Mouse (Mus musculus): ENCODE measurements around the gene Mpp4.

Mpp4 gene

GRCm38 (mm10) chr1:59163030-59163461, at the start of gene Mpp4:
Gene Mpp4, minus strand, starts transcription at chr1:59163389.
- DNase-seq = no peak

DNA sequence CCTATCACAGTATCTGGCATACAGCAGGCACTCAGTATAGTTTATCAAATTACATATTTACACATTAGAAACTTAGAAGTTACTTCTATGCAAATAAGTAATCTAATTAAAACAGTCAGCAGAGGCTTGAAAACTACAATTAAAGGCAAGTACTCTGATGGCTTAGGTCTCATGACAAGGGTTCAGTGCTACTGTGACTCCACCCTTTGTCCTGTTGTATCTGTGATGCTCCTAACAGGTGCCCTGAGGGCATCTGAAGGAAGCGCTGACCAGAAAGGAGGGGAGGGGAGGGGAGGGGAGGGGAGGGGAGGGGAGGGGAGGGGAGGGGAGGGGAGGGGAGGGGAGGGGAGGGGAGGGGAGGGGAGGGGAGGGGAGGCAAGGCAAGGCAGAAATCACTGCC, 49.8 kb upstream of the Mpp4 start:
- no peak for DNase-seq

GRCm38 (mm10) chr1:59212076-59212779, 49.0 kb upstream of the Mpp4 start:
- peak; percentile 22 for DNase-seq

GRCm38 (mm10) chr1:59211651-59212050, 48.5 kb upstream of the Mpp4 start:
- DNase-seq = peak; percentile 25

- DNase-seq = no peak
These were observed 45.1 kb upstream of the Mpp4 start for GRCm38 (mm10) chr1:59208331-59208730.

DNA sequence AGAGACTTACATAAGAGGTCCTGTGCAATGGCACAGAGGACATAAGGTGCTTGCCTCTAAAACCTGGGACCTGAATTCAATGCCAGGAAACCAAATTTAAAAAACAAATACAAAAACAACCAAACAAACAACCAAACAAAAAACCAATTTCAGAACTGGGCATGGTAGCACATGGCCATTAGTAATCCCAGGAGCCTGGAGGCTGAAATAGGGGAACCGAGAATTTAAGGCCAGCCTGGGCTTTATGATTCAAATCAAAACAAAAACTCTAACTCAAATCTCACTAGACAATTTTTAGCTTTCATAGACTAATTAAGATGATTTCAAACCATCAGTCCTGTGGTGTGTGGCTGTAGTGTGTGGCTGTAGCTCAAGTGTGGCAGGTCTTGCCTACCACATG, 41.3 kb upstream of the Mpp4 start:
- no peak for DNase-seq

- DNase-seq = no peak
These were observed 39.2 kb upstream of the Mpp4 start for GRCm38 (mm10) chr1:59202367-59202766.

DNA sequence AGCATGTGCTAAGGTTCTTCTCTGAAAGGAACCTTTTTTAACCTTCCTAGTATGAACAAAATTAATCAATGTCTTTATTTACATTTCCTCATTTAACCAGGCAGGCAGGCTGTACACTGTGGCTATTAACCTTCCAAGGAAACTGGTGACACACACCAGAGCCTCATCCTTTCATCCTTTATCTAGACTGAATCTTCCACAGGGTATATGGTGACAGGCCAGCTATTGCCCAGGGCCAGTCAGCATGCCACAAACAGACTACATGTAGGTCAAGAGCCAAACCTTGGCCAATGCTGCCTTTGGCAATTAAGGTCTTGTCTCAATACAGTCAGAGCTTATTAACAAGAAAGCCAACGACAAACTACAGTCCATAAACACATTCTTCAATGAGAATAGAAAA, 38.4 kb upstream of the Mpp4 start:
- DNase-seq = no peak

DNA sequence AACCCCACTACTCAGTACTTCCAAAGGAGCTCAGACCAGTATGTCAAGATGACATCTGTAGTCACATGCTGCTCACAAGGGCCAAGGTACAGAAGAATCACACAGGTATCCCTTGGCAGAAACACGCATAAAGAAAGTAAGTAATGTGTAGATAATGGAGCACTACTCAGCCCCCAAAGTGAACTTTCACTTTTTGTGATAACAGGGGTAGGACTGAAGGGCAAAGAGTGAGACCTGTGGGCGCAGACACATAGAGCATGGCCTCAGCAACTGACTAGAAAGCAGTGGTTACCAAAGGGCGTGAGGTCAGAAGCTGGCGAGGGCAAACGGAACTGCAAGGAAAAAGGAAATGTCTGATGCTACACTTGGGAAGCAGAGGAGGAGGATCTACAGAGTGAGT, 37.8 kb upstream of the Mpp4 start:
- no peak for DNase-seq

- no peak for DNase-seq
These were observed 31.8 kb upstream of the Mpp4 start for GRCm38 (mm10) chr1:59194979-59195378.

GRCm38 (mm10) chr1:59187786-59188185, 24.6 kb upstream of the Mpp4 start:
- no peak for DNase-seq

DNA sequence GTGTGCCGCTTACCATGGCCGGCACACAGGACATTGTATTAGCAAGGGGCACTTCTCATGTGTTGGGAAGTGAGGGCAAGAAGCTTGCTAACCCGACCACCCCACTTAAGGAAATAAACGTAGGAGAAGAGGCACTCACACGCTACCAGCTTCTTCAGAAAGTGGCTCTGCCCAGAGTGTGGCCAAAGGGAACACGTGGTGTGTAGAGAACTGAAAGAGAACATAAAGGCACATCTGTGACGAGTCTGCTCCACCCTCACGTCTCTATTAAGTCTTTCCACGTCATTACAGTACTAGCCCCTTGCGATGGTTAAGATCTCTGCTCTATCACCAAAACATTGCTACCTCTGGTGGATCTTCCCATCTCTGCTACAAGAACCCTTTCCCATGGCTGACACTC, 23.1 kb upstream of the Mpp4 start:
- DNase-seq = no peak

DNA sequence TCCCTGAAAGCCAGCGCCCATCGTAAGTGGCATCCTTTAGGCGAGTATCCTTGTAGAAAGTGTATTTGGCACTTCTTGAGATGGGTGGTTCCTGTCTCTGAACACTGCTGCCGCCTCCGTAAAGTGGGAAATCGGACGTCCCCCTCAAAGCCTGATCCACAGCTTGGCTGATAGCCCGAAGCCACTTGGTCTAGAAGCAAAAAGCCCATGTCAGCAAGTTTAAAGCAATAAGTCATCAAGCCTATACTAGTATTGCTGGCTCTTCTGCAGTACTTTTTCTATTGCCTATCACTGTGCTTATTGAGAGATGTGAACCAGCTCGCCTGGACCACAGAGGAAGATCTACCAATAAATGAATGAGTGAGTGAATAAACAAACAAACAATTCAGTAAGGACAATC, 22.2 kb upstream of the Mpp4 start:
- no peak for DNase-seq

DNA sequence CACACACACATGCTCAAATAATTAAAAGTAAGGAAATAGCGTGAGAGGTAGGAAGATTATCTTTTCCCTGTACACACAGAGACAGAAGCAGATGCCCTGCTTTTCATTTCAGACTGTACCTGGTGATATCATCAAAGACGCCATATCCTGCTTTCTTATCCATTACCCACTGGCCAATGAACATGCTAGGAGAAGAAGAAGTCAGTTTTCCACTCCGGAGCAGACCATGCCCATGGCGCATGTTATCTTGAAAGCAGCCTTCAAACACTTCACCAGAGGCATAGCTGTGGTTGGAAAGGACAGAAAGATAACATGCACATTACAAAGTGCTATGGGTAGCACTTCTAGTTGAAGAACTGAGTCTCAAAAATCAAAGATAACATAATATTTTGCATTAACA, 19.9 kb upstream of the Mpp4 start:
- DNase-seq = no peak

GRCm38 (mm10) chr1:59182373-59182772, 19.2 kb upstream of the Mpp4 start:
- no peak for DNase-seq

DNA sequence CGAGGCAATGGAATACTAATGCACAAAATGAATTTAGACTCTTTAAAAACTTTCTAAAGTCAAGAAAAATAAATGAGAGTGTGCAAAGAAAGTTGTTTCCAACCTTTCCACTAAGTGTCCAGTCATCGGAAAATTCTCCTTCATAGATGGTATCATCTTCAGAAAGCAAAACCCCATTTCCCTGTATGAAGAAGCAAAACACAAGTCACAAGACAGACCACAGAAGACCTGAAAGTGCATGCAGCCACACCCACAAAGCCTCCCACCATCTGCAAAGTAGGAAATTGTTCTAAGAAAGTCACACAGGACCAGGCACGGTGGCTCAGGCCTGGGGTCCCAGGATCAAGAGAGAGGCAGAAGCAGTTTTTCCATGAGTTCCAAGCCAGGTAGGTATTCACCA, 16.8 kb upstream of the Mpp4 start:
- no peak for DNase-seq

GRCm38 (mm10) chr1:59178401-59178800, 15.2 kb upstream of the Mpp4 start:
- no peak for DNase-seq

DNA sequence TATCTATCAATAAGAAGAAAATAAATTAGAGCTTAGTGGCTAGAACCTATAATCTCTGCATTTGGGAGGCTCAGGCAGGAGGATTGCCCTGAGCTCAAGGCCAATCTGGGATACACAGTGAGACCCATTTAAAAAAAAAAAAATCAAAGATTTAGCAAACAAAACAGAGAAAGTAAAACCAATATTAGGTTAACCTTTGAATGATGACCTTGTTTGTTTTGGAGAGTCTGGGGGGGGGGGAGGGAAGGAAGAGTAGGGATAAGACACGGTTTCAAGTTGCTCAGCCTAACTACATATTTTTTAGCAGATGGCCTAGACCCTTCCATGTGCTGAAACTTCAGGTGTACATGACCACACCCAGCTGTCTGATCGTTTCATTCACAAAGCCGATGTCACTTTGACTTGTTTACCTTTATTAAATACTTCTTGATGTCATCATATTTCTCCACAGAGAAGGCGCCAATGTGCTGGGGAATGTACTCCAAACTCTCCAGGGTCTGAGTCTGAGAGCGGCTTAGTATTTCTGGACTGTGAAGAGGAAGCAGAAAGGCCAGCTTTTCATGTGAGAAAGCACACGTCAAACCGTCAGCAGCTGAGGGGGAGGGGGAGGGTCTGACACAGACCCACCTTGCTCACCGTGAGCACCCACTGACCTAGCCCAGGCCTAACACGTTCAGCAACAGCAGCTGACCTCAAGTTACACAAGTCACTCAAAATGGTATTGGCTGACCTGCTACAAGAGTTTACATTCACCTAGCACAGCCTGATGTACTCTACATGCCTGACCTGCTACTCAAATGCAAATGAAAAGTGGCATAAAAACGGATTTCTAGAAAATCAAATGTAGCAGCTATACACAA, 11.6 kb upstream of the Mpp4 start:
- DNase-seq = no peak

- no peak for DNase-seq
These were observed 9.8 kb upstream of the Mpp4 start for GRCm38 (mm10) chr1:59173023-59173422.

DNA sequence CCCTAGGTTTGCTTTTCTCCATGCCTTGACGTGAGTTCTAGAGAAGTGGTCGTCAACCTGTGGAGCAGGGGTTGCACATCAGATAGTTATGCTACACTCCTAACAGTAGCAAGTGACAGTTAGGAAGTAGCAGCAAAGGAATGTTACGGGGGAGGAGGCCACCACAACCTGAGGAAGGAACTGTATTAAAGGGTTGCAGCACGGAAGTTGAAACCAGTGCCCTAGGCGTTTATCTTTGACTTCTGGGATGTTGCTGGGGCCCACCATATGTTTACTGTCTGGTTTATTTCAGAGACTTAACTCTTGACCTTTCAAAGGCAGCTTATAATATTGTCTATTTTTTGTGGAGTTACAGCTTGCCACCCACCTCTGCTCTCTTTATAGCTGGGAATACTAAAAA, 8.7 kb upstream of the Mpp4 start:
- no peak for DNase-seq

- peak; percentile 28 for DNase-seq
These were observed 7.1 kb upstream of the Mpp4 start for GRCm38 (mm10) chr1:59170290-59170689.

GRCm38 (mm10) chr1:59169586-59169985, 6.4 kb upstream of the Mpp4 start:
- no peak for DNase-seq

DNA sequence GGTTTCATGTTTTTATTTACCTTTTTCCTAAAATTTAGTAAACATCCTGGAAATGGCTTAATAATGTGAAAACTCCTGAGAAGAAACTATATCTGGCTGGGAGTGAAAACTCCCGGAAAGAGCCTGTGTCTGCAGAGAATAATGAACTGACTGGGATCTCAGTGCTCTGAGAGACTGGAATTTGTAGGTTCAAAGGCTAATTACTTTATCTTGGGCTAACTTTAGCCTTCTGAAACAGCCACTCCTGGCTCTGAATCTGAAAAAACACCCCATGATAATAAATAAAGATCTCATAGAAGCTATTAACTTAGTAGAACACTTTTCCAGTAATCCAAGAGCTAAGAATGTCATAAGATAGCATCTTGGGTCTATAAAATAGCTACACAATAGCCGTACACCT, 5.4 kb upstream of the Mpp4 start:
- DNase-seq = no peak

- no peak for DNase-seq
These were observed 4.7 kb upstream of the Mpp4 start for GRCm38 (mm10) chr1:59167654-59168425.
